Mouse (Mus musculus): ENCODE data around the gene Tbx10. TPM values are rescaled to one million over a fixed set of nuclear protein-coding genes. Genes with fewer than 3 reads are reported as not detected.

The Tbx10 gene
- polyA plus RNA-seq, 2 experiments = 0.28 to 0.37 TPM

GRCm38 (mm10) chr19:3948546-3948945 is 44.0 kb upstream of the Tbx10 start:
- H3K9me3 ChIP-seq (ENCODE audit: control insufficient read depth, low read length) = no peaks in the 10 kb centered on the region
- no peak for TF ChIP-seq CTCF (IDR thresholded peaks at IDR 0.05; ENCODE audit: low read depth)
- TF ChIP-seq EP300 (IDR thresholded peaks at IDR 0.05; ENCODE audit: low read depth) = no peak
- H3K36me3 ChIP-seq (replicated peaks; ENCODE audit: control insufficient read depth, insufficient read depth, low read depth) = no peaks in the 10 kb centered on the region
- peaks cover 0 to 4% of the 10 kb centered on the region in 2 experiments; a peak in 1 of 4 replicates for H3K4me1 ChIP-seq (replicated peaks; ENCODE audit: control insufficient read depth in 2 of 2, insufficient read depth in 2 of 2, low read length in 1 of 2)
- no peak overlapping the region for H3K27ac ChIP-seq
- no peak for ATAC-seq (ENCODE audit: insufficient read depth)
- DNase-seq (ENCODE audit: low read depth in 3 of 3, low spot score in 3 of 3) = no peak
- H3K27me3 ChIP-seq (ENCODE audit: control insufficient read depth, insufficient read depth, low read length) = no peaks in the 10 kb centered on the region
- no peak overlapping the region for H3K9ac ChIP-seq (replicated peaks)
- H3K4me3 ChIP-seq (ENCODE audit: insufficient read depth in 1 of 2, low read depth in 2 of 2, low read length in 2 of 2) = no peak overlapping the region
- WGBS (ENCODE audit: insufficient replicate concordance) = 71% methylated on average over 14 of the region's 14 CpGs
- no peak overlapping the region for H3K4me2 ChIP-seq (ENCODE audit: low read depth)

- H3K27ac ChIP-seq = no peak overlapping the region
- no peak overlapping the region for H3K4me3 ChIP-seq (ENCODE audit: insufficient read depth in 1 of 2, low read depth in 2 of 2, low read length in 2 of 2)
- DNase-seq (ENCODE audit: low read depth in 3 of 3, low spot score in 3 of 3) (no peak), ATAC-seq (ENCODE audit: insufficient read depth) (no peak)
- no peaks in the 10 kb centered on the region for H3K36me3 ChIP-seq (replicated peaks; ENCODE audit: control insufficient read depth, insufficient read depth, low read depth)
- no peak overlapping the region for H3K4me2 ChIP-seq (ENCODE audit: low read depth)
- no peaks in the 10 kb centered on the region for H3K9me3 ChIP-seq (ENCODE audit: control insufficient read depth, low read length)
- WGBS (ENCODE audit: insufficient replicate concordance) = 65% methylated on average over 3 of the region's 3 CpGs
- TF ChIP-seq EP300 (IDR thresholded peaks at IDR 0.05; ENCODE audit: low read depth) (no peak), CTCF (IDR thresholded peaks at IDR 0.05; ENCODE audit: low read depth) (no peak)
- H3K4me1 ChIP-seq (replicated peaks; ENCODE audit: control insufficient read depth in 2 of 2, insufficient read depth in 2 of 2, low read length in 1 of 2) = peaks cover 0 to 4% of the 10 kb centered on the region in 2 experiments; a peak in 1 of 4 replicates
- H3K9ac ChIP-seq (replicated peaks) = no peak overlapping the region
- no peaks in the 10 kb centered on the region for H3K27me3 ChIP-seq (ENCODE audit: control insufficient read depth, insufficient read depth, low read length)
Measured at GRCm38 (mm10) chr19:3950331-3950730, 42.2 kb upstream of the Tbx10 start.

- TF ChIP-seq CTCF (IDR thresholded peaks at IDR 0.05; ENCODE audit: low read depth) = no peak
- TF ChIP-seq EP300 (IDR thresholded peaks at IDR 0.05; ENCODE audit: low read depth) = no peak
- ATAC-seq (ENCODE audit: insufficient read depth) = no peak
- H3K4me2 ChIP-seq (ENCODE audit: low read depth) = no peak overlapping the region
- H3K9ac ChIP-seq (replicated peaks) = no peak overlapping the region
- no peak overlapping the region for H3K4me3 ChIP-seq (ENCODE audit: insufficient read depth in 1 of 2, low read depth in 2 of 2, low read length in 2 of 2)
- DNase-seq (ENCODE audit: low read depth in 3 of 3, low spot score in 3 of 3) = no peak
- no peaks in the 10 kb centered on the region; a peak in 1 of 4 replicates for H3K4me1 ChIP-seq (replicated peaks; ENCODE audit: control insufficient read depth in 2 of 2, insufficient read depth in 2 of 2, low read length in 1 of 2)
- H3K27me3 ChIP-seq (ENCODE audit: control insufficient read depth, insufficient read depth, low read length) = no peaks in the 10 kb centered on the region
- no peaks in the 10 kb centered on the region for H3K36me3 ChIP-seq (replicated peaks; ENCODE audit: control insufficient read depth, insufficient read depth, low read depth)
- no peaks in the 10 kb centered on the region for H3K9me3 ChIP-seq (ENCODE audit: control insufficient read depth, low read length)
- H3K27ac ChIP-seq = no peak overlapping the region
Measured at GRCm38 (mm10) chr19:3951461-3951860, 41.1 kb upstream of the Tbx10 start.

- no peaks in the 10 kb centered on the region for H3K27me3 ChIP-seq (ENCODE audit: control insufficient read depth, insufficient read depth, low read length)
- no peak for TF ChIP-seq EP300 (IDR thresholded peaks at IDR 0.05; ENCODE audit: low read depth)
- TF ChIP-seq CTCF (IDR thresholded peaks at IDR 0.05; ENCODE audit: low read depth) = no peak
- H3K9ac ChIP-seq (replicated peaks) = no peak overlapping the region
- H3K4me3 ChIP-seq (ENCODE audit: insufficient read depth in 1 of 2, low read depth in 2 of 2, low read length in 2 of 2) = no peak overlapping the region
- 24% methylated on average over 1 of the region's 1 CpGs for WGBS (ENCODE audit: insufficient replicate concordance)
- DNase-seq (ENCODE audit: low read depth in 3 of 3, low spot score in 3 of 3) (no peak), ATAC-seq (ENCODE audit: insufficient read depth) (no peak)
- no peaks in the 10 kb centered on the region for H3K9me3 ChIP-seq (ENCODE audit: control insufficient read depth, low read length)
- no peaks in the 10 kb centered on the region for H3K4me1 ChIP-seq (replicated peaks; ENCODE audit: control insufficient read depth in 2 of 2, insufficient read depth in 2 of 2, low read length in 1 of 2)
- H3K4me2 ChIP-seq (ENCODE audit: low read depth) = no peak overlapping the region
- H3K27ac ChIP-seq = no peak overlapping the region
- H3K36me3 ChIP-seq (replicated peaks; ENCODE audit: control insufficient read depth, insufficient read depth, low read depth) = no peaks in the 10 kb centered on the region
Measured at GRCm38 (mm10) chr19:3952099-3952498, 40.5 kb upstream of the Tbx10 start.

- DNase-seq (ENCODE audit: low read depth in 3 of 3, low spot score in 3 of 3) (no peak), ATAC-seq (ENCODE audit: insufficient read depth) (no peak)
- no peak for TF ChIP-seq CTCF (IDR thresholded peaks at IDR 0.05; ENCODE audit: low read depth)
- no peak for TF ChIP-seq EP300 (IDR thresholded peaks at IDR 0.05; ENCODE audit: low read depth)
- WGBS (ENCODE audit: insufficient replicate concordance) = 57% methylated on average over 3 of the region's 3 CpGs
- Histone ChIP-seq H3K27me3 (ENCODE audit: control insufficient read depth, insufficient read depth, low read length) (no peaks in the 10 kb centered on the region), H3K9me3 (ENCODE audit: control insufficient read depth, low read length) (no peaks in the 10 kb centered on the region), H3K4me3 (ENCODE audit: insufficient read depth in 1 of 2, low read depth in 2 of 2, low read length in 2 of 2) (no peak overlapping the region), H3K36me3 (replicated peaks; ENCODE audit: control insufficient read depth, insufficient read depth, low read depth) (no peaks in the 10 kb centered on the region), H3K9ac (replicated peaks) (no peak overlapping the region), H3K4me1 (replicated peaks; ENCODE audit: control insufficient read depth in 2 of 2, insufficient read depth in 2 of 2, low read length in 1 of 2) (no peaks in the 10 kb centered on the region), H3K4me2 (ENCODE audit: low read depth) (no peak overlapping the region), H3K27ac (no peak overlapping the region)
Measured at GRCm38 (mm10) chr19:3955033-3955432, 37.5 kb upstream of the Tbx10 start.

Measured in liver, embryonic 14.5 days (tissue).